Mouse (Mus musculus): Measurements from ENCODE around the gene Hoxd9. TPM values are rescaled to one million over a fixed set of nuclear protein-coding genes. Genes with fewer than 3 reads are reported as not detected.

Gene Hoxd9
- polyA plus RNA-seq, 1 experiment from 2014 or later: 0.10 TPM

DNA sequence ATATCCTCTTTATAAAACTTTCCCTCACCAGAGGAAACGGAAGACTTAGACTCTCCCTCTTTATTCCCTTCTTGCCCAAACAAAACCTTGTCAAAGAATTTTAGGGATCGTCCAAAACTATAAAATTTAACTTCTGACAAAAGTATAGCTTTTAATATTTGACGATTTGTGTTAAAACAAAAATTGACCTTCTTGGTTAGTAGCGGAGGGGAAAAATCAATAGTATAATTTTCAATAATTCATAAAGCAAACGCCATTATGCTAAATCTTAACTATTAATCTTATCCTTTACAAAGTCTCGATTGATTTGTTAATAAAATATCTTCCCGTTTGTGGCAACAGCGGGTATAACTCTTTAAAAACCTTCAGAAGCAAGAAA lies 7.2 kb upstream of the Hoxd9 start:
- no peak for ATAC-seq (replicated peaks; ENCODE audit: insufficient number of reproducible peaks, low FRiP score, low TSS enrichment, low read depth)
- no peak overlapping the region for H3K9ac ChIP-seq (replicated peaks; ENCODE audit: low read length)
- no peaks in the 10 kb centered on the region for H3K4me1 ChIP-seq (ENCODE audit: control insufficient read depth, insufficient read depth, low read length)
- no peak overlapping the region for H3K4me2 ChIP-seq (ENCODE audit: low read depth, low read length)
- H3K9me3 ChIP-seq (replicated peaks; ENCODE audit: control insufficient read depth, low read length): no peaks in the 10 kb centered on the region
- H3K36me3 ChIP-seq (replicated peaks; ENCODE audit: control insufficient read depth, insufficient read depth, low read depth, low read length): no peaks in the 10 kb centered on the region
- 5% methylated on average over 8 of the region's 8 CpGs for WGBS
- no peak for DNase-seq (ENCODE audit: low spot score)
- peaks cover 81% of the 10 kb centered on the region for H3K27me3 ChIP-seq (ENCODE audit: control insufficient read depth, insufficient read depth, low read length)
- no peak overlapping the region for H3K27ac ChIP-seq (replicated peaks; ENCODE audit: low read depth, low read length)
- no peak overlapping the region for H3K4me3 ChIP-seq (ENCODE audit: low read depth, low read length)

DNA sequence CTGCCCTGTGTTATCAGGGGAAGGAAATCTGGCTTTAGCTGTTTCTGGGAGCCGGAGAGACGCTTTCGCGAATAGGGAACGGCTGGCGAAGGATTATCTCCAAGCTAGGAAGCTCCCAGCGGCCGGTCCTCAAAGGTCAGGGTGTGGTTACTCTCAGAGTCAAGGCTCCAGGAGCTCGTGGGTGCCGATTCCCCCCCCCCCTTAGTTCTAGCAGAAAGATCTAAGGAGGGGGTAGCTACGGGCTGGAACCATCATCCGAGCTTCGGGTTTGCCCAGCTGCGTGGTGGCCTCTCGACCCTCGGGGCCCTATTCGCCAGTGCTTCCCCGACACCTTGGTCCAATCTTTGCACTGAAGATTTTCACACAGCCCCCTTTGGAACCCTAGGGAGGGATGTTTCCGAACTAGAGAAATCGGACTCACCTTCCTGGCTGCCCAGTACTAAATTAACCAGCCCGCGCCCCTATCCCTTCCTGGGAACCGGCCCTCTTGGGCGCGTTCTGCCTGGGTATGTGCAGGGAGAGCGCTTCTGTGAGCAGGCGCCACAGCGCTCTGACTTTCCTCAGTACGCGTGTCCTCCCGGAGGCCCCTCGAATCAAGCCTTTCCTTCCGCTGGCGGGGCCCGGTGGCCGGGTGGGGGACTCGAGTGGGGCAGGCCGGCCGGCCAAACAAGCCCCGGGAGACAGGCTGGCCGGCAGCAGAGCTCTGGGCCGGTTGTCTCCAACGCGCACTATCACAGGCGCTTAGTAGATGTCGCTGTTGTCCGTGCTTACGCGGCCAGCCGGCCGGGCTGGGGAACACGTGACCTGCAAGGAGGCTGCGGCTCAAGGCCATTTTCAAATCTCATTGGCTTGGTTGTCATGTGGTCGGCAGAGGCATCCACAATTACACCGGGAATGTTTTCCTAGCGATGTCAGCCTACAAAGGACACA lies 6.2 kb upstream of the Hoxd9 start, which contains the start of gene Hoxd10:
Gene Hoxd10, plus strand, starts transcription at position 903 of the 930 bp plus-strand sequence.
- no peaks in the 10 kb centered on the region for H3K36me3 ChIP-seq (replicated peaks; ENCODE audit: control insufficient read depth, insufficient read depth, low read depth, low read length)
- H3K9me3 ChIP-seq (replicated peaks; ENCODE audit: control insufficient read depth, low read length): no peaks in the 10 kb centered on the region
- no peak within 1 kb of the TSS for H3K4me2 ChIP-seq (ENCODE audit: low read depth, low read length)
- H3K27me3 ChIP-seq (ENCODE audit: control insufficient read depth, insufficient read depth, low read length): peaks cover 85% of the 10 kb centered on the region
- no peak within 1 kb of the TSS for H3K9ac ChIP-seq (replicated peaks; ENCODE audit: low read length)
- no peak within 1 kb of the TSS for H3K4me3 ChIP-seq (ENCODE audit: low read depth, low read length)
- peak; percentile 82 for DNase-seq (ENCODE audit: low spot score)
- H3K4me1 ChIP-seq (ENCODE audit: control insufficient read depth, insufficient read depth, low read length): no peaks in the 10 kb centered on the region
- H3K27ac ChIP-seq (replicated peaks; ENCODE audit: low read depth, low read length): no peak within 1 kb of the TSS
- under 1% methylated on average over 56 of the region's 56 CpGs for WGBS
- ATAC-seq (replicated peaks; ENCODE audit: insufficient number of reproducible peaks, low FRiP score, low TSS enrichment, low read depth): 0 out of 2 replicates have a peak, but pooled peaks have one; percentile 52

DNA sequence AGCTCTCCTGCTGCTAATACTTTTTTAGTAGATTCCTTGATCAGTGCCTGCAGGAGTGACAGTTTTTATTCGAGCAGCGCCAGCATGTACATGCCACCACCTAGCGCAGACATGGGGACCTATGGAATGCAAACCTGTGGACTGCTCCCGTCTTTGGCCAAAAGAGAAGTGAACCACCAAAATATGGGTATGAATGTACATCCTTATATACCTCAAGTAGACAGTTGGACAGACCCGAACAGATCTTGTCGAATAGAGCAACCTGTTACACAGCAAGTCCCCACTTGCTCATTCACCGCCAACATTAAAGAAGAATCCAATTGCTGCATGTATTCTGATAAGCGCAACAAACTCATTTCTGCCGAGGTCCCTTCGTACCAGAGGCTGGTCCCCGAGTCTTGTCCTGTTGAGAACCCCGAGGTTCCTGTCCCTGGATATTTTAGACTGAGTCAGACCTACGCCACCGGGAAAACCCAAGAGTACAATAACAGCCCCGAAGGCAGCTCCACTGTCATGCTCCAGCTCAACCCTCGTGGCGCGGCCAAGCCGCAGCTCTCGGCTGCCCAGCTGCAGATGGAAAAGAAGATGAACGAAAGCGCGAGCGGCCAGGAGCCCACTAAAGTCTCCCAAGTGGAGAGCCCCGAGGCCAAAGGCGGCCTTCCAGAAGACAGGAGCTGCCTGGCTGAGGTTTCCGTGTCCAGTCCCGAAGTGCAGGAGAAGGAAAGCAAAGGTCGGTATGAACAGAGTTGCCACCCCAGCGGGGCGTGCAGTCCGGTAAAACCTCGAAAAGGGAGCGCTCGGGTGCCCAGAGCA lies 5.3 kb upstream of the Hoxd9 start:
- H3K4me2 ChIP-seq (ENCODE audit: low read depth, low read length): no peak overlapping the region
- H3K27ac ChIP-seq (replicated peaks; ENCODE audit: low read depth, low read length): no peak overlapping the region
- no peaks in the 10 kb centered on the region for H3K9me3 ChIP-seq (replicated peaks; ENCODE audit: control insufficient read depth, low read length)
- peaks cover 84% of the 10 kb centered on the region for H3K27me3 ChIP-seq (ENCODE audit: control insufficient read depth, insufficient read depth, low read length)
- 3% methylated on average over 35 of the region's 35 CpGs for WGBS
- no peak for ATAC-seq (replicated peaks; ENCODE audit: insufficient number of reproducible peaks, low FRiP score, low TSS enrichment, low read depth)
- no peak for DNase-seq (ENCODE audit: low spot score)
- H3K4me1 ChIP-seq (ENCODE audit: control insufficient read depth, insufficient read depth, low read length): no peaks in the 10 kb centered on the region
- H3K36me3 ChIP-seq (replicated peaks; ENCODE audit: control insufficient read depth, insufficient read depth, low read depth, low read length): no peaks in the 10 kb centered on the region
- no peak overlapping the region for H3K9ac ChIP-seq (replicated peaks; ENCODE audit: low read length)
- H3K4me3 ChIP-seq (ENCODE audit: low read depth, low read length): no peak overlapping the region

DNA sequence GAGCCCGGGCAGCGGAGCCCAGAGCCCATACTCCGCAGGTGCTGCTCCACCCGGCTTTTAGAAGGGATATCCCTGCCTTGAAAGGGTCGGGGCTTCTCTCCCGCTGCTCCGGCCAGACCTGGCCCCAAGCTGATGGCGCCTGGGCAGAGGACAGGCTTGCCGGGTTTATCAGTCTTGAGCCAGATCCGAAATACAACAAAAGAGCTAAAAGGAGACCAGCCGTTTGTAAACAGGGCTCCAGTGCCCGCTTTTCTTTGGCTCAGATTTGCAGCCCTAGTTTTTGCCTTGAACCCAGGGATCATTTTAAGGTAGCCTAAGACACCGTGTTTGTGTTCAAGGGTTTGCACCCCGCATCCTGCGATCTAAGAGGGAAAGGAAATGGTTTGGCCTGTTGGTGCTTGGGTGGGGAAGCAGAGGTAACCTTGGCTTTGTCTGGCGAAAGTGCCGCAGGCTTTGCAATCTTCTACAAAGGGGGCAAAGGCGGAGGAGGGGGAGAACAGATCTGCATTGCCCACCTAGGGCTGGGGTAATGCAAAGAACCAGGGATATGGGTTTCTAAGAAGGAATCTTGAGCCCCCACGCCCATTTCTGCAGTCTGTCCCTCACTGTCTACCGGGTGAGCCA lies 4.6 kb upstream of the Hoxd9 start:
- 2% methylated on average over 20 of the region's 20 CpGs for WGBS
- no peaks in the 10 kb centered on the region for H3K36me3 ChIP-seq (replicated peaks; ENCODE audit: control insufficient read depth, insufficient read depth, low read depth, low read length)
- H3K9me3 ChIP-seq (replicated peaks; ENCODE audit: control insufficient read depth, low read length): no peaks in the 10 kb centered on the region
- no peaks in the 10 kb centered on the region for H3K4me1 ChIP-seq (ENCODE audit: control insufficient read depth, insufficient read depth, low read length)
- H3K9ac ChIP-seq (replicated peaks; ENCODE audit: low read length): no peak overlapping the region
- H3K27ac ChIP-seq (replicated peaks; ENCODE audit: low read depth, low read length): no peak overlapping the region
- DNase-seq (ENCODE audit: low spot score) (no peak), ATAC-seq (replicated peaks; ENCODE audit: insufficient number of reproducible peaks, low FRiP score, low TSS enrichment, low read depth) (no peak)
- H3K4me3 ChIP-seq (ENCODE audit: low read depth, low read length): no peak overlapping the region
- no peak overlapping the region for H3K4me2 ChIP-seq (ENCODE audit: low read depth, low read length)
- peaks cover 84% of the 10 kb centered on the region for H3K27me3 ChIP-seq (ENCODE audit: control insufficient read depth, insufficient read depth, low read length)

DNA sequence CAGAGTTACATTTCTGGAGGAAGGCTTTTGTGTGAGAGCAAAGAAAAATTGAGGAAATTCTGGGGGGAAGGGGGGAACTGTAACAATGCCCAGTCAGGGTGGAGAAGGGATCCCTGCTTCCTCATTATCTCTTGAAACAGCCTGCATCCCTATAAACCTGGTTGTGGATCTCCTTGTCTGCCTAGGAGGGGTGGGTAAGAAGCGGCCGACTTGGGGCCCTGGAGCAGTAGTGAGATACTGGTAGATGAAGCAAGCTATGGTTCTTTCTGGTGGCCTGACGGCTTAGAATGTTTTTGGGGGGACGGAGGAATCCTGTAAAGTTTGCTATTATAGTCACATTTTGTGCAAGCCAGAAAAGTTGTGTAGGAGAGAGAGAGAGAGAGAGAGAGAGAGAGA lies 4.1 kb upstream of the Hoxd9 start:
- Histone ChIP-seq H3K4me3 (ENCODE audit: low read depth, low read length) (no peak overlapping the region), H3K27me3 (ENCODE audit: control insufficient read depth, insufficient read depth, low read length) (peaks cover 86% of the 10 kb centered on the region), H3K9ac (replicated peaks; ENCODE audit: low read length) (no peak overlapping the region), H3K4me2 (ENCODE audit: low read depth, low read length) (no peak overlapping the region), H3K4me1 (ENCODE audit: control insufficient read depth, insufficient read depth, low read length) (no peaks in the 10 kb centered on the region; the same call in 1 of the 2 replicates), H3K27ac (replicated peaks; ENCODE audit: low read depth, low read length) (no peak overlapping the region), H3K36me3 (replicated peaks; ENCODE audit: control insufficient read depth, insufficient read depth, low read depth, low read length) (no peaks in the 10 kb centered on the region), H3K9me3 (replicated peaks; ENCODE audit: control insufficient read depth, low read length) (no peaks in the 10 kb centered on the region)
- WGBS: 4% methylated on average over 4 of the region's 4 CpGs
- no peak for DNase-seq (ENCODE audit: low spot score)
- ATAC-seq (replicated peaks; ENCODE audit: insufficient number of reproducible peaks, low FRiP score, low TSS enrichment, low read depth): no peak

DNA sequence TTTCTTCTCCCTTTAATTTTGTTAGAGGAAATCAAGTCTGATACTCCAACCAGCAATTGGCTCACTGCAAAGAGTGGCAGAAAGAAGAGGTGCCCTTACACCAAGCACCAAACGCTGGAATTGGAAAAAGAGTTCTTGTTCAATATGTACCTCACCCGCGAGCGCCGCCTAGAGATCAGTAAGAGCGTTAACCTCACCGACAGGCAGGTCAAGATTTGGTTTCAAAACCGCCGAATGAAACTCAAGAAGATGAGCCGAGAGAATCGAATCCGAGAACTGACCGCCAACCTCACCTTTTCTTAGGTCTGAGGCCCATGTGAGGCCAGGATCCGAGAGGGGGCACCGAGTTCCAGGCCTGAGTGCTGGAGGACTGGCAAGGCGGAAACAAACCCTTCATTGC lies 3.5 kb upstream of the Hoxd9 start:
- peaks cover 85% of the 10 kb centered on the region for H3K27me3 ChIP-seq (ENCODE audit: control insufficient read depth, insufficient read depth, low read length)
- H3K27ac ChIP-seq (replicated peaks; ENCODE audit: low read depth, low read length): no peak overlapping the region
- no peaks in the 10 kb centered on the region for H3K36me3 ChIP-seq (replicated peaks; ENCODE audit: control insufficient read depth, insufficient read depth, low read depth, low read length)
- no peak overlapping the region for H3K4me2 ChIP-seq (ENCODE audit: low read depth, low read length)
- H3K9me3 ChIP-seq (replicated peaks; ENCODE audit: control insufficient read depth, low read length): no peaks in the 10 kb centered on the region
- ATAC-seq (replicated peaks; ENCODE audit: insufficient number of reproducible peaks, low FRiP score, low TSS enrichment, low read depth): no peak
- H3K4me1 ChIP-seq (ENCODE audit: control insufficient read depth, insufficient read depth, low read length): no peaks in the 10 kb centered on the region; the same call in 1 of the 2 replicates
- peak; percentile 68 for DNase-seq (ENCODE audit: low spot score)
- no peak overlapping the region for H3K9ac ChIP-seq (replicated peaks; ENCODE audit: low read length)
- no peak overlapping the region for H3K4me3 ChIP-seq (ENCODE audit: low read depth, low read length)
- under 1% methylated on average over 16 of the region's 16 CpGs for WGBS

DNA sequence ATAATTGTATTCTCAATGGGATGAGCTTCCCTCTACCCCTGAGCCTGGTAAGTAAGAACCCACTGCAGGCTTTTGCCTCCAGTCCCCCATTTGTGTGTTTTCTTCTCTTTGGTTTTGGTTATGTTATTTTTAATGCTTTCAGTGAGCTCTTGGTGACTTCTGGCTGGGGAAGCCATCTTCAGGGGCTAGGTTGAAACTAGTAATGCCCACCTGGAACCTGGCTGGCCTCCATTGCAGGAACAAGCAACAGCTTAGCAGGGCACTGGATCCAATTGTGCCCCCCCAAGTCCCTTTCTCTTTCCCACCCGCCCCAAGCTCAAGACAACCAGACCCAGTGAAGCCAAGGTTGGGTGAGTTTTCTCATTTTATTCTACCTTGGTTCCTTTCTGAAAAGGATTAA lies 2.1 kb upstream of the Hoxd9 start:
- Histone ChIP-seq H3K4me2 (ENCODE audit: low read depth, low read length) (no peak overlapping the region), H3K4me1 (ENCODE audit: control insufficient read depth, insufficient read depth, low read length) (no peaks in the 10 kb centered on the region; the same call in 1 of the 2 replicates), H3K9me3 (replicated peaks; ENCODE audit: control insufficient read depth, low read length) (no peaks in the 10 kb centered on the region), H3K27me3 (ENCODE audit: control insufficient read depth, insufficient read depth, low read length) (peaks cover 89% of the 10 kb centered on the region), H3K4me3 (ENCODE audit: low read depth, low read length) (no peak overlapping the region), H3K9ac (replicated peaks; ENCODE audit: low read length) (no peak overlapping the region), H3K36me3 (replicated peaks; ENCODE audit: control insufficient read depth, insufficient read depth, low read depth, low read length) (no peaks in the 10 kb centered on the region), H3K27ac (replicated peaks; ENCODE audit: low read depth, low read length) (no peak overlapping the region)
- 5% methylated on average over 1 of the region's 1 CpGs for WGBS
- ATAC-seq (replicated peaks; ENCODE audit: insufficient number of reproducible peaks, low FRiP score, low TSS enrichment, low read depth) (no peak), DNase-seq (ENCODE audit: low spot score) (no peak)
